Mouse (Mus musculus) Patski (cell line): ENCODE data around the gene Ppib. TPM values are rescaled to one million over a fixed set of nuclear protein-coding genes. Genes with fewer than 3 reads are reported as not detected.

Experiments used
- ATAC-seq: fragments of 100-300 bp; one replicate; pipeline ENCODE4 v1.8.0; 2021
- CTCF ChIA-PET: fragments of 350-600 bp; sonication (Branson Sonifier 250); formaldehyde crosslinking; loops from one replicate; lab custom pipeline; 2022; ENCODE audit warnings: inconsistent platforms; lab: Charles Lee
- POLR2A ChIA-PET: fragments of 350-600 bp; sonication (Branson Sonifier 250); formaldehyde crosslinking; loops from one replicate; lab custom pipeline; 2022; ENCODE audit warnings: antibody characterized with exemption, inconsistent platforms; lab: Charles Lee
- DNase-seq: peaks from one replicate; pipeline ENCODE4 v3.0.0-alpha.2; 2011; ENCODE audit warnings: low read depth, low spot score
- H3K27me3 ChIP-seq: fragments of 371-371 bp; one replicate; pipeline ENCODE4 v1.5.1; 2021
- CTCF ChIP-seq: fragments of 100-300 bp; IDR thresholded peaks from one replicate; pipeline ENCODE4 v1.5.1; 2021
- in situ Hi-C: fragments of 300-500 bp; cut with MboI; formaldehyde crosslinking; loops from 3 replicates; pipeline ENCODE4 v1.11.1; 2018; ENCODE audit warnings: low pct_unique_long_range_greater_than_20kb, mixed read lengths
- polyA plus RNA-seq: library from polyadenylated mRNA; unstranded; gene quantifications from one replicate; pipeline ENCODE4 v1.2.3, GENCODE M21; 2021

Gene Ppib
- 715 TPM for polyA plus RNA-seq

DNA sequence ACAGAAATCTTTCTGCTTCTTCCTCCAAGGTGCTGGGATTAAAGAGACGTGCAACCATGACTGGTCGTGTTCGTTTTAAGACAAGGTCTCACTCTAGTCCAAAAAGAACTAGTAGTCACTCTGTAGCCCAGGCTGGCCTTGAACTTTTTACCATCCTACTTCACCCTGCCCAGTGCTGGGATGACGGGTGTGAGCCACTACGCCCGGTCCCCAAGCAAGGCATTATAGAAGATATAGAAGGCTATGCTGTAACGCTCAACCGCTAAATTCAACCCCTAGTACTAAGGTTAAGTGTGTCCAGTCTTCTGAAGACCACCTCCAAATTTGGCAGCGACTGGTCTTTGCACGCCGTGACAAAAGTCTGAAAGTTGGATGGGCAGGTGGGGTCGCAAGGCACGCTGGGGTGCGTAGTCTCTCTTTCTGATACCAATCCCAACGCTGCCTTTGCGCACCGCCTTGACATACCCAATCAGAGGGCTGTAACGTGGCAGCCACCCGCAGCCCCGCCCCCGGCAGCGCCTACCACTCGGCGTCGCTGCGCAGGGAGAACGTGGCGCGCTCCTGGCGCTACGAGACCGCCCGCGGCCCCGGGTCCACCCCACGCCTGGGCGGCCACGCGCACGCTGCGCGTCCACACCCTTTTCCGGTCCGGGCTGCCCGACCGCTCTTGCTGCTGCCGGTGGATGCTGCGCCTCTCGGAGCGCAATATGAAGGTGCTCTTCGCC is at the start of gene Ppib:
TSS of gene Ppib (plus strand) at position 640 of the 725 bp plus-strand sequence.
- DNase-seq (peak; percentile 75), ATAC-seq (peak; percentile 91)
- TF ChIP-seq CTCF: no peak
- H3K27me3 ChIP-seq: no peaks in the 10 kb centered on the region
- CTCF ChIA-PET: no interaction called here
- in situ Hi-C loops: no loop called here
- POLR2A ChIA-PET: interaction anchor here (0.6 to 0.9 kb wide), 2 partner anchors 32 to 217 kb away, joined by 3 to 4 read pairs; no protein-coding TSS in a partner anchor

- in situ Hi-C loops: no loop called here
- DNase-seq (no peak), ATAC-seq (no peak)
- ChIA-PET POLR2A (no interaction called here), CTCF (no interaction called here)
- no peak for TF ChIP-seq CTCF
- H3K27me3 ChIP-seq: no peaks in the 10 kb centered on the region
These were observed 39.4 kb upstream of the Ppib start for GRCm38 (mm10) chr9:66020601-66021000.

DNA sequence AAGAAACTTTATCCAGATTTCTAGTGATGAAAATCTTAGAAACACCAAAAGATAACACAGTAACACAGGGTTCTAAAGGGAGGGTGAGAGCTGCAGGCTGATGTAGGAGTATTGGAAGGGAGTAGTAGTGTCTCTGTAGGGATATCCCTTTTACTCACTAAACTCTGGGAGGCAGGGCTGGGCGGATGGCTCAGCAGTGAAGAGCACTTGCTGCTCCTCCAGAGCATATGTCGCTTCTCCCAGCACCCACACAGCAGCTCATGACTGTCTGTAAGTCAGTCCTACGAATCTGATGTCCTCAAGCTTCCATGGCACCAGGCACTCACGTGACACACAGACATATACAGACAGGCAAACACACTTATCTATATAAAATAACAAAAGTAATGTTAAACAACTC is 21.9 kb upstream of the Ppib start:
- POLR2A ChIA-PET: no interaction called here
- DNase-seq: no peak
- in situ Hi-C loops: no loop called here
- TF ChIP-seq CTCF: no peak
- CTCF ChIA-PET: no interaction called here
- no peak for ATAC-seq
- H3K27me3 ChIP-seq: no peaks in the 10 kb centered on the region

GRCm38 (mm10) chr9:66038581-66038980 is 21.4 kb upstream of the Ppib start:
- ChIA-PET CTCF (no interaction called here), POLR2A (no interaction called here)
- no peak for TF ChIP-seq CTCF
- no peaks in the 10 kb centered on the region for H3K27me3 ChIP-seq
- no peak for ATAC-seq
- no peak for DNase-seq
- in situ Hi-C loops: no loop called here

- DNase-seq: no peak
- TF ChIP-seq CTCF: no peak
- ATAC-seq: no peak
- CTCF ChIA-PET: no interaction called here
- POLR2A ChIA-PET: no interaction called here
- in situ Hi-C loops: no loop called here
- H3K27me3 ChIP-seq: no peaks in the 10 kb centered on the region
These were observed 20.7 kb upstream of the Ppib start for GRCm38 (mm10) chr9:66039290-66039689.

DNA sequence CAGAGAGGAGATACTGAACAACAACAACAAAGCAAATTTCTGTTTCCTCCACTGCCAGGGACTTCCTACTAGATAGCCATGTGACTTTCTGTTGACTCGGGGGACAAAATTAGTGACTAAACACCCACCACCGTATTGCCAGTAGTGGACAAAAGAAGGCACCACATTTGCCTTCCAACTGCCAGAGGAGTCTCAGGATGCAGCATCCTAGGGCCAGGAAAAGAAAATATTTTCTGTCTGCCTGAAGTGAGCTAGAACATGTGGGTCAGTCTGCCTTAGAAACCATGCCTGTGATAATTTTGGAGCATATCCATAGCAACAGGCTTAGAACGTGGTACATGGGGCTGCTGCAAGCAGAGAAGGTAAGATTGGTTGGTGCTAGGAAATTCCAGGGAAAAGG is 19.2 kb upstream of the Ppib start:
- POLR2A ChIA-PET: no interaction called here
- in situ Hi-C loops: no loop called here
- CTCF ChIA-PET: no interaction called here
- H3K27me3 ChIP-seq: no peaks in the 10 kb centered on the region
- ATAC-seq: no peak
- DNase-seq: no peak
- no peak for TF ChIP-seq CTCF

DNA sequence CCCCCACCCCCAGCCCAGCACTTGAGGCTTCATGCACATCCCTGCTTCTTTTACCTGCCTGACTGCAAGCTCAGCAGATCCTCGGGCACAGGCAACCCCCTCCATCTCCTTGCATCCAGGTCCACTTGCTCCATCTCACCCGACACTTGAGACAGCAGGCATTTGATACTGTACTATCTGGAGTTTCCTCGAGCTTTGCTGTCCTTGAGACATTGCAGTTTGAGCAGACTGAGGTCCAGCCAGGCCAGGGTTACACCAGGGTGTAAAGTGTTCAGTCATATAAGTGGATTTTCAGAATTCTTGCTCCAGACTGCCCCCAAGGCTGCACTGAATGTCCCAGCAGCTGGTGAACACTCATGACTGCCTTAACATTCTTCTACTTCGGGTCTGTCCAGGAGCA is 17.7 kb upstream of the Ppib start:
- no peaks in the 10 kb centered on the region for H3K27me3 ChIP-seq
- ATAC-seq: no peak
- no peak for TF ChIP-seq CTCF
- CTCF ChIA-PET: no interaction called here
- in situ Hi-C loops: no loop called here
- POLR2A ChIA-PET: no interaction called here
- DNase-seq: no peak

DNA sequence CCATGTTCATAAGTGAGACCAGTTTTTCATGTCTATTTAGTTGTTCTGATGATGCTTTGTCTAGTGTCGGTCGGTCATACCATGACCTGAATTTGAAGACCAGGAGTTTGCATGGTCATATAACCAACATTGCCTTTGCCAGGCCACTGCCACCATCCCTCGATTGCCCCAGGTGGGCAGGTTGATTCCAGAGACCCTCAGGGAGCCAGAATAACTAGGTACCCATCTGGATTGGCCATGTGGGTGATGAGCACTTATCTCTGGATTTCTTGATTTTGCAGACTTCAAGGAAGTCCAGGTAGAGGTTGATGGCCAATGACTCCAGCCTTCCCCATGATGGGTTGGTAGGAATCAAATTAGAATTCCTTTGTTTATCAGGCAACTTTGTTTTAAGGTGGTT is 16.8 kb upstream of the Ppib start:
- in situ Hi-C loops: no loop called here
- CTCF ChIA-PET: no interaction called here
- no peak for TF ChIP-seq CTCF
- ATAC-seq: no peak
- POLR2A ChIA-PET: no interaction called here
- DNase-seq: no peak
- H3K27me3 ChIP-seq: no peaks in the 10 kb centered on the region

DNA sequence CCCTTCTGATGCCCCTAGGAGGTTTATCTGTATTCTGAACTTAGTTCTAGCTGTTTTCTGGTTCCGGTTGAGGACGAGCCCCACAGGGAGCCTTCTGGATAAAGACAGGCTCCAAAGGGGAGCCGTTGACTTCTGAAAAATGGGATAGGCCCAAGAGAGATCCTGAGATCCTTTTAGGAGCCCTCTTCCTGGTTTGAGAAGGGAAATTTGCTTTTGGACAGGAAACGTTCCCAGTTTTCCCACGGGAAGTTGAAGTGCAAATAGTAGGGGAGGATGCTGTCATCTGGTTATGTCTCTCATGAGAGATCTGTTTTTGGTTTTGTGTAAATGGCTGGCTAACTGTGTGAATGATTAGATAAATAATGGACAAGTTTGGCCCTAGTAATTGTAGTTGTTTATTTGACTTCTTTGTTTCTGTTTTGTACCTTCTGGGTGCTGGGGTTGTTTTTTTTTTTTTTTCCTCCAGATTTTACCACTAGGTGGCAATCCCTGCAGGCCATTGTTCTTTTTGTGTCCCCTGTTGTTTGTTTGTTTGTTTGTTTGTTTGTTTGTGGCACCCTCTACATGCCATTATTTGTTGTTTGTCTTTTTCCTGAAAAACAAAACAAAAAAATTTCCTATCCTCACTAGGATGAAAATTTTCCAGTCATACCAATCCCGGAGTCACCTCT is 10.0 kb upstream of the Ppib start:
- H3K27me3 ChIP-seq: no peaks in the 10 kb centered on the region
- CTCF ChIA-PET: interaction anchor here (1.2 kb wide), 1 partner anchor 13 kb away, joined by 3 read pairs; no protein-coding TSS in a partner anchor
- TF ChIP-seq CTCF: peak; percentile 36
- no peak for DNase-seq
- ATAC-seq: no peak
- POLR2A ChIA-PET: interaction anchor here (0.5 to 0.6 kb wide), 2 partner anchors 95 to 176 kb away, joined by 3 read pairs; no protein-coding TSS in a partner anchor
- in situ Hi-C loops: no loop called here

DNA sequence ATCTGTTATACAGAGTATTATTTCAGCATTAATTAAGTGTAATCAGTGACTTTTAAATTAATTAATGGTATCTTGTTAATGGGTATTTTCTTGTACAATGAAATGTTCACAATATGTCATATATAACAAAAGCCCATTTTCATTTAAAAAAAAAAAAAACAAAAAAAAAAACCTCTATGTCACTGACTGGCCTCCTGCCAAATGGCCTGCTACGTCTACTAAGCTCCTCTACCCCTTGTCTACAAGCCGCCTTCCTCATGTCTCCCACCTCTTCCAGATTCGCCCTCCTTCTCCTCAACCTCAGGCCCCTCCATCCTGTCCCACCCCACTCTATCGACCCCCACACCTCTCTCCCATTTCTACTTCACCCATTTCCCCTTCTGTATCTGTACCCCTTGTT is 8.5 kb upstream of the Ppib start:
- POLR2A ChIA-PET: no interaction called here
- no peaks in the 10 kb centered on the region for H3K27me3 ChIP-seq
- no peak for TF ChIP-seq CTCF
- ATAC-seq: no peak
- CTCF ChIA-PET: interaction anchor here (1.2 kb wide), 1 partner anchor 14 kb away, joined by 3 read pairs; no protein-coding TSS in a partner anchor
- in situ Hi-C loops: no loop called here
- DNase-seq: no peak

DNA sequence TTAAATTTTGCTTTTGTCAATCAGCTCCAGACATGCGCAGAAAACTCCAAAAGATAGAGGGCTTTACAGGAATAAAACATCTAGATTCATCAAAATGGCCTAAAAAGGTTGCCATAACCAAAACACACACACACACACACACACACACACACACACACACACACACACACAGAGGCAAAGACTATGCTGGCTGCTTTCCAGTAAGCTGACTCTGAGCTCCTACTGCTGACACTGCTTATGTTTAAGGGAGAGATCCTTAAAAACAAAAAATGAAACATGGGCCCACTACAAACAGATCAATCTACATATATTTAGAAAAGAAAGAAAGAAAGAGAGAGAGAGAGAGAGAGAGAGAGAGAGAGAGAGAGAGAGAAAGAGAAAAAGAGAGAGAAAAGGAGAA is 7.3 kb upstream of the Ppib start:
- no peak for DNase-seq
- ChIA-PET CTCF (no interaction called here), POLR2A (interaction anchor here (0.6 kb wide), 1 partner anchor 8 kb away, joined by 3 read pairs; no protein-coding TSS in a partner anchor)
- TF ChIP-seq CTCF: no peak
- in situ Hi-C loops: no loop called here
- ATAC-seq: no peak
- H3K27me3 ChIP-seq: no peaks in the 10 kb centered on the region
